Mouse (Mus musculus) lung, postnatal 0 days (tissue): Measurements from ENCODE around the gene Krtap5-1.

Experiments used
- CTCF ChIP-seq: IDR thresholded peaks from 2 replicates; pipeline ENCODE4 v1.5.1; 2016; ENCODE audit warnings: antibody characterized with exemption, mild to moderate bottlenecking
- EP300 ChIP-seq: IDR thresholded peaks from 2 replicates; pipeline ENCODE4 v1.6.1; 2016; ENCODE audit warnings: antibody characterized with exemption, mild to moderate bottlenecking, control low read depth

DNA sequence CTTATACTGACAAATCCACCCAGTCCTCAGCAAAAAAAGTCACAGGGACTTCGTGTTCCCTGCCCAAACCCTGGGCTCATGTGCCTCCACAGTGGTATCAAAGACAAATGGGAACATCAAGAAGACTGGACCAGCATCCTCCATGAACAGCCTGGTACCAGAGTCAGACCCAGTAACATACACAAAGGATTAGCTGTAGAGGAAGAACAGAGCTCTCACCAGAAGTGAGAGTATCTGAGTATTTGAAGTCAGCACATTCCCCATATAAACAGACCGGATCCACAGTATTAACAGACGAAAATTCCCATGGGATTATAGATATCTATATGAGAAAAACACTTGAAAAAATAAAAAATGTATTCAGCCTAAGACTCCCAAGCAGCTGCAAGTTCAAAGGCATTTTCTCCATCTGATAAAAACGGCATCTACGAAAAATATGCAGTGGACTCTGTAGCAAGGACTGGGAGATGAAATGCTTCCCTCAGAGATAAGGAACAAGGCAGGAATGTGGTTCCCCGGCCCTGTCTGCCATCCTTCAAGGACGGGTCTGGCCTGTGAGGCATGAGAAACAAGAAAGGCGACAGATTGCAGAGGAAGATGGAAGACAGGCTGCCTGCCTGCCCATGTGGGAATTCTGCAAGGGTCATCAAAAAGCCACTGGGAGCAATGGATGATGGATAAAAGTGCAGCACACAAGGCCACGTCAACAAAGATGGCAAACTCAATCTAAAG is 30.0 kb upstream of the Krtap5-1 start:
- no peak for TF ChIP-seq CTCF
- 0 out of 2 replicates have a peak, but pooled peaks have one; percentile 19 for TF ChIP-seq EP300
